10 mouse cellular contexts compared by ENCODE assay signal in the genomic region with DNA sequence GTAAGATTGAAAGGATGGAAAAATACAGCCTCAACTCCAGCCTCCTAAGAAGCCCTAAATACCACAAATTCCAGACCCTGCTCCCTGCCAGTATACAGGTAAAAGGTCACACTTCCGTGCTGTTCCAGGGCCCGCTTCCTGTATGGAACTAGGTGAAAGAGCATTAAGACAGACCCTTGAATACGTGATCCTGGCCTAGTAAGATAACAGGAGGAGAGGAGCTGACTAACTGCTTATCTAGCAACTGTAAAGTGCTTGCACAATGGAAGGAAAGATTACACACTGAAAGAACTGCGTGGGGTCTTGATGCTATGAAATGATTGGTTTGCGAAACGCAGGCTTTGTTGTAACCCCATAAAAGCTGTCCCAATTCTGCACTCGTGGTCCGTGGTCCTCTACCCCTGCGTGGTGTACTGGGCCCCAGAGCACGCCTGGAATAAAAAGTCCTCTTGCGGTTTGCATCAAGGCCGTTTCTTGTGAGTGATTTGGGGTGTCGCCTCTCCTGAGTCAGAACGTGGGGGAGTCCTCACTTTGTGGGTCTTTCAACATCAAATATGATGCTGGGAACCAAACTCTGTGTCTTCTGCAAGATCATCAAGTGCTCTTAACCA. TPM values are rescaled to one million over a fixed set of nuclear protein-coding genes. Genes with fewer than 3 reads are reported as not detected.
DNase-seq lines count a peak whose midpoint lies in the region; ATAC-seq lines count a peak whose summit lies in the region.
"Had no signal": no experiment of that assay in that cellular context is flagged by ENCODE, and none has a peak within 500 bp of the region (broad histone marks: within the 10 kb centered on the region; RNA-seq: fewer than 3 reads in every experiment).

No protein-coding gene starts in this region.

- no peaks in the 10 kb centered on the region for H3K27me3 ChIP-seq in heart, embryonic 13.5 days (replicated peaks)
- no peaks in the 10 kb centered on the region for H3K27me3 ChIP-seq in intestine, embryonic 15.5 days (replicated peaks)
- H3K27me3 ChIP-seq in liver, embryonic 12.5 days (replicated peaks): no peaks in the 10 kb centered on the region
- H3K27me3 ChIP-seq: midbrain, embryonic 12.5 days had no signal

- H3K9ac ChIP-seq in heart, embryonic 13.5 days: 0 out of 2 replicates have a peak overlapping the region, but pooled peaks have one; percentile 98
- no peak overlapping the region for H3K9ac ChIP-seq in intestine, embryonic 15.5 days
- H3K9ac ChIP-seq in liver, embryonic 12.5 days: no peak overlapping the region

- no peak overlapping the region for H3K4me3 ChIP-seq in heart, embryonic 13.5 days
- no peak overlapping the region for H3K4me3 ChIP-seq in brown adipose tissue, adult 24 weeks (ENCODE audit: insufficient read depth, low read depth, low read length)
- no peak overlapping the region for H3K4me3 ChIP-seq in intestine, embryonic 15.5 days (replicated peaks)
- H3K4me3 ChIP-seq in liver, embryonic 12.5 days: peak overlapping the region; percentile 96; the same call in 1 of the 2 replicates

- no peak for DNase-seq in heart, postnatal 14 days
- no peak for DNase-seq in right cerebral cortex, postnatal 14 days
- no peak for DNase-seq in ovary, adult 18-20 months (ENCODE audit: low spot score)
- DNase-seq in layer of hippocampus, postnatal 14 days (ENCODE audit: low spot score in 2 of 2): no peak

- ATAC-seq in heart, embryonic 13.5 days (ENCODE audit: extremely low read depth, insufficient number of reproducible peaks, low FRiP score, low TSS enrichment): no peak
- ATAC-seq in intestine, embryonic 15.5 days: no peak
- ATAC-seq in liver, embryonic 12.5 days: peak; percentile 13; the same call in 1 of the 2 replicates

- H3K4me1 ChIP-seq in heart, embryonic 13.5 days: peaks cover 29% of the 10 kb centered on the region
- peaks cover 4% of the 10 kb centered on the region; the same call in 1 of the 2 replicates for H3K4me1 ChIP-seq in brown adipose tissue, adult 24 weeks (ENCODE audit: control insufficient read depth, insufficient read depth, insufficient read length, low read length)
- peaks cover 5% of the 10 kb centered on the region for H3K4me1 ChIP-seq in intestine, embryonic 15.5 days (replicated peaks)
- H3K4me1 ChIP-seq in liver, embryonic 12.5 days: peaks cover 29% of the 10 kb centered on the region

- 70% methylated on average over 14 of the region's 14 CpGs for WGBS in heart, embryonic 13.5 days
- WGBS in intestine, embryonic 15.5 days: 81% methylated on average over 14 of the region's 14 CpGs
- WGBS in liver, embryonic 12.5 days (ENCODE audit: insufficient replicate concordance): 54% methylated on average over 14 of the region's 14 CpGs

- intact Hi-C loops in heart, postnatal 14 days (cut with DNase I): no loop called here

- peak overlapping the region; percentile 80 for H3K4me2 ChIP-seq in heart, embryonic 13.5 days
- no peak overlapping the region for H3K4me2 ChIP-seq in intestine, embryonic 15.5 days (replicated peaks)
- H3K4me2 ChIP-seq in liver, embryonic 12.5 days: peak overlapping the region; percentile 81

- H3K9me3 ChIP-seq in heart, embryonic 13.5 days: no peaks in the 10 kb centered on the region
- no peaks in the 10 kb centered on the region for H3K9me3 ChIP-seq in intestine, embryonic 15.5 days
- no peaks in the 10 kb centered on the region; the same call in 1 of the 2 replicates for H3K9me3 ChIP-seq in liver, embryonic 12.5 days (replicated peaks)
- H3K9me3 ChIP-seq: midbrain, embryonic 12.5 days had no signal

- H3K36me3 ChIP-seq in heart, embryonic 13.5 days: no peaks in the 10 kb centered on the region
- no peaks in the 10 kb centered on the region for H3K36me3 ChIP-seq in intestine, embryonic 15.5 days
- H3K36me3 ChIP-seq in liver, embryonic 12.5 days: no peaks in the 10 kb centered on the region
- H3K36me3 ChIP-seq: midbrain, embryonic 12.5 days had no signal

- peak overlapping the region; percentile 98 for H3K27ac ChIP-seq in heart, embryonic 13.5 days (replicated peaks)
- H3K27ac ChIP-seq in brown adipose tissue, adult 24 weeks (replicated peaks; ENCODE audit: low read depth, low read length): peak overlapping the region; percentile 29; the same call in 1 of the 2 replicates
- H3K27ac ChIP-seq in intestine, embryonic 15.5 days: peak overlapping the region; percentile 95; the same call in 1 of the 2 replicates
- peak overlapping the region; percentile 90 for H3K27ac ChIP-seq in liver, embryonic 12.5 days

RNA-seq across cellular contexts. Expression of gene Ate1, which starts 0.7 kb away (rescaled TPM):
- polyA plus RNA-seq in heart, embryonic 13.5 days (2015; fragmentation: Nextera tagmentation; extraction: Ambion mirVana): 49.6 and 59.6 TPM in 2 replicates
- 10 to 100 TPM; 29.5 to 32.5 TPM for total RNA-seq in heart, postnatal 14 days (2021)
- polyA plus RNA-seq in brown adipose tissue, adult 24 weeks (2012; ENCODE audit: insufficient read depth, insufficient read length, missing spikeins): 16.0 and 19.5 TPM in 2 replicates
- polyA plus RNA-seq in intestine, embryonic 15.5 days (2015; fragmentation: Nextera tagmentation; extraction: Ambion mirVana): 53.9 and 57.5 TPM in 2 replicates
- polyA plus RNA-seq in liver, embryonic 12.5 days (2016; fragmentation: Nextera tagmentation; extraction: Ambion mirVana): 33.0 and 33.3 TPM in 2 replicates
- total RNA-seq in layer of hippocampus, postnatal 14 days (2021): 10 to 100 TPM; 61.6 to 61.9 TPM

RNA-seq across cellular contexts. Expression of gene Nsmce4a, which starts 52.0 kb away (rescaled TPM):
- 124 and 134 TPM in 2 replicates for polyA plus RNA-seq in heart, embryonic 13.5 days (2015; fragmentation: Nextera tagmentation; extraction: Ambion mirVana)
- 10 to 100 TPM; 44.3 to 44.4 TPM for total RNA-seq in heart, postnatal 14 days (2021)
- polyA plus RNA-seq in brown adipose tissue, adult 24 weeks (2012; ENCODE audit: insufficient read depth, insufficient read length, missing spikeins): 38.7 and 51.2 TPM in 2 replicates
- 138 and 146 TPM in 2 replicates for polyA plus RNA-seq in intestine, embryonic 15.5 days (2015; fragmentation: Nextera tagmentation; extraction: Ambion mirVana)
- 139 and 141 TPM in 2 replicates for polyA plus RNA-seq in liver, embryonic 12.5 days (2016; fragmentation: Nextera tagmentation; extraction: Ambion mirVana)
- 10 to 100 TPM; 32.6 to 33.3 TPM for total RNA-seq in layer of hippocampus, postnatal 14 days (2021)

RNA-seq across cellular contexts. Expression of gene Tacc2, which starts 56.3 kb away (rescaled TPM):
- polyA plus RNA-seq in heart, embryonic 13.5 days (2015; fragmentation: Nextera tagmentation; extraction: Ambion mirVana): 40.6 and 42.5 TPM in 2 replicates
- total RNA-seq in heart, postnatal 14 days (2021): 100 to 1,000 TPM; 316 to 336 TPM
- polyA plus RNA-seq in brown adipose tissue, adult 24 weeks (2012; ENCODE audit: insufficient read depth, insufficient read length, missing spikeins): 14.0 and 17.9 TPM in 2 replicates
- polyA plus RNA-seq in intestine, embryonic 15.5 days (2015; fragmentation: Nextera tagmentation; extraction: Ambion mirVana): 27.2 and 27.8 TPM in 2 replicates
- 6.2 and 7.2 TPM in 2 replicates for polyA plus RNA-seq in liver, embryonic 12.5 days (2016; fragmentation: Nextera tagmentation; extraction: Ambion mirVana)
- total RNA-seq in layer of hippocampus, postnatal 14 days (2021): 10 to 100 TPM; 86.2 to 86.5 TPM
- polyA plus RNA-seq: G1E had no signal

Comparison
In these comparisons a context has a peak if more than half of its experiments do, and no peak if none do; other contexts are left out.
1. H3K27ac ChIP-seq: peak in every context shown above with its lines; median percentile 98 in heart, embryonic 13.5 days; 95 in intestine, embryonic 15.5 days; 90 in liver, embryonic 12.5 days; 29 in brown adipose tissue, adult 24 weeks.